Mouse (Mus musculus): ENCODE measurements around the gene Ahnak2.

DNA sequence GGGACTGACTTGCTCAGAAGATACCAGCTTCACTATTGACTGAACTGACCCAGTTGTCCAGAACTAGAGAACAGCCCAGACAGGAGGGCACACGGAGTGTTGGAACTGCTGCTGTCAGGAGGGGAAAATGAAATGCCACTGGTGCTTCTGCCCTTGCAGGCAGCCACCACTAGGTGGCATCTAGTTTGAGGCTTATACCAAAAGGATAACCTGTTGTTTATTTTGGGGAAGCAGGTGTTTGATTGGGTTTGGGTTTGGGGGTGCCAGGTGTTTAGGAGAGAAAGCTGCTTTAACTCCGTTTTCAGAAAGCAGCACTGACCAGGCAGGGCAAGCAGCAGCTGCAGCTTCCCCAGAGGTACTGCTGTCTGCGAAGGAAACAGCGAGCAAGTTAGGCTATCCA lies 13.8 kb upstream of the Ahnak2 start:
- TF ChIP-seq CTCF (IDR thresholded peaks at IDR 0.05; ENCODE audit: borderline replicate concordance, control insufficient read depth, extremely low read depth, insufficient read depth, low read length, poor library complexity): peak; percentile 64; the same call in 1 of the 2 replicates
- TF ChIP-seq POLR2A (IDR thresholded peaks at IDR 0.05; ENCODE audit: control insufficient read depth, extremely low read depth, insufficient read depth, low read length, poor library complexity): 0 out of 2 replicates have a peak, but pooled peaks have one; percentile 20

All from thymus, adult 2 months (tissue).